ENCODE assay signal across 9 mouse cellular contexts in genomic region chr4:134555956-134556580, GRCm38 (mm10). TPM values are rescaled to one million over a fixed set of nuclear protein-coding genes. Genes with fewer than 3 reads are reported as not detected.
A peak's percentile ranks its signal among the peaks of the same experiment; 100 is the strongest.
DNase-seq lines count a peak whose midpoint lies in the region; ATAC-seq and TF ChIP-seq lines count a peak whose summit lies in the region.
"Had no signal": no experiment of that assay in that cellular context is flagged by ENCODE, and none has a peak within 500 bp of the region (broad histone marks: within the 10 kb centered on the region; RNA-seq: fewer than 3 reads in every experiment).

No protein-coding gene starts in this region.

- H3K79me2 ChIP-seq in MEL (ENCODE audit: control insufficient read depth, insufficient read depth, low read length, poor library complexity), result 0 out of 2 replicates have a peak, but pooled peaks cover 1% of the 10 kb centered on the region

- no peak overlapping the region for H3K9ac ChIP-seq in lung, postnatal 0 days (replicated peaks; ENCODE audit: low read depth)
- H3K9ac ChIP-seq in MEL (ENCODE audit: control insufficient read depth, low read depth, low read length, poor library complexity, severe bottlenecking), result no peak overlapping the region
- no peak overlapping the region for H3K9ac ChIP-seq in liver, embryonic 14.5 days (replicated peaks)
- H3K9ac ChIP-seq in intestine, embryonic 16.5 days (ENCODE audit: low read depth, low read length), result no peak overlapping the region
- H3K9ac ChIP-seq: limb, embryonic 13.5 days had no signal

- peak; percentile 13 for TF ChIP-seq RAD21 in MEL (IDR thresholded peaks at IDR 0.05; ENCODE audit: low read depth, low read length)

- no peak for TF ChIP-seq POLR2A in MEL (IDR thresholded peaks at IDR 0.05; ENCODE audit: control insufficient read depth in 1 of 2, insufficient read depth in 1 of 2, low read depth in 1 of 2, low read length in 2 of 2, poor library complexity in 1 of 2)

- TF ChIP-seq EP300 in lung, postnatal 0 days (IDR thresholded peaks at IDR 0.05), result no peak
- no peak for TF ChIP-seq EP300 in MEL (IDR thresholded peaks at IDR 0.05; ENCODE audit: low read depth in 1 of 2, low read length in 2 of 2)
- no peak for TF ChIP-seq EP300 in liver, embryonic 14.5 days (IDR thresholded peaks at IDR 0.05; ENCODE audit: low read depth)

- H3K9me3 ChIP-seq in lung, postnatal 0 days (ENCODE audit: low read length), result no peaks in the 10 kb centered on the region
- no peaks in the 10 kb centered on the region for H3K9me3 ChIP-seq in MEL (replicated peaks; ENCODE audit: insufficient read depth, low read length)
- no peaks in the 10 kb centered on the region for H3K9me3 ChIP-seq in liver, embryonic 14.5 days (ENCODE audit: control insufficient read depth, low read length)
- no peaks in the 10 kb centered on the region for H3K9me3 ChIP-seq in intestine, embryonic 16.5 days (ENCODE audit: control insufficient read depth, low read length)
- H3K9me3 ChIP-seq: limb, embryonic 13.5 days had no signal

- H3K4me3 ChIP-seq in lung, postnatal 0 days (ENCODE audit: low read depth, low read length), result no peak overlapping the region
- H3K4me3 ChIP-seq in MEL (ENCODE audit: control insufficient read depth in 1 of 2, insufficient read depth in 1 of 2, low read depth in 2 of 2, low read length in 2 of 2), result no peak overlapping the region
- no peak overlapping the region for H3K4me3 ChIP-seq in liver, embryonic 14.5 days (ENCODE audit: insufficient read depth in 1 of 2, low read depth in 2 of 2, low read length in 2 of 2)
- H3K4me3 ChIP-seq in intestine, embryonic 16.5 days (ENCODE audit: low read length), result no peak overlapping the region
- H3K4me3 ChIP-seq: limb, embryonic 13.5 days had no signal

- H3K27ac ChIP-seq in lung, postnatal 0 days (ENCODE audit: low read length), result no peak overlapping the region
- no peak overlapping the region for H3K27ac ChIP-seq in MEL (ENCODE audit: control insufficient read depth, low read depth, low read length)
- no peak overlapping the region for H3K27ac ChIP-seq in liver, embryonic 14.5 days
- no peak overlapping the region for H3K27ac ChIP-seq in intestine, embryonic 16.5 days (ENCODE audit: low read length)
- H3K27ac ChIP-seq: limb, embryonic 13.5 days had no signal

- no peaks in the 10 kb centered on the region for H3K27me3 ChIP-seq in lung, postnatal 0 days (replicated peaks; ENCODE audit: insufficient read depth, low read length)
- H3K27me3 ChIP-seq in MEL (ENCODE audit: control insufficient read depth in 1 of 2, insufficient read depth in 2 of 2, low read length in 2 of 2), result no peaks in the 10 kb centered on the region
- no peaks in the 10 kb centered on the region for H3K27me3 ChIP-seq in liver, embryonic 14.5 days (ENCODE audit: control insufficient read depth, insufficient read depth, low read length)
- no peaks in the 10 kb centered on the region for H3K27me3 ChIP-seq in intestine, embryonic 16.5 days (replicated peaks; ENCODE audit: control insufficient read depth, insufficient read depth, low read length)
- H3K27me3 ChIP-seq: limb, embryonic 13.5 days had no signal

- H3K4me2 ChIP-seq in lung, postnatal 0 days (replicated peaks; ENCODE audit: low read depth, low read length), result no peak overlapping the region
- no peak overlapping the region for H3K4me2 ChIP-seq in liver, embryonic 14.5 days (ENCODE audit: low read depth)
- H3K4me2 ChIP-seq in intestine, embryonic 16.5 days (ENCODE audit: low read depth, low read length), result no peak overlapping the region
- H3K4me2 ChIP-seq: limb, embryonic 13.5 days had no signal

- ATAC-seq in lung, postnatal 0 days, result no peak
- no peak for ATAC-seq in liver, embryonic 14.5 days (ENCODE audit: insufficient read depth)
- ATAC-seq in intestine, embryonic 16.5 days, result no peak

- no peaks in the 10 kb centered on the region for H3K36me3 ChIP-seq in lung, postnatal 0 days (ENCODE audit: insufficient read depth, low read length)
- H3K36me3 ChIP-seq in MEL (ENCODE audit: control insufficient read depth in 1 of 2, insufficient read depth in 2 of 2, low read length in 2 of 2), result peaks cover 0 to 7% of the 10 kb centered on the region in 2 experiments; a peak in 1 of 4 replicates
- H3K36me3 ChIP-seq in liver, embryonic 14.5 days (replicated peaks; ENCODE audit: control insufficient read depth, insufficient read depth, low read depth), result no peaks in the 10 kb centered on the region
- H3K36me3 ChIP-seq in intestine, embryonic 16.5 days (ENCODE audit: control insufficient read depth, insufficient read depth, low read length), result no peaks in the 10 kb centered on the region
- H3K36me3 ChIP-seq: limb, embryonic 13.5 days had no signal

- peak; percentile 59 for DNase-seq in gastrocnemius, postnatal 14 days
- no peak for DNase-seq in gastrocnemius, adult 18-20 months (ENCODE audit: low spot score)
- peak; percentile 54 for DNase-seq in lung, postnatal 0 days (ENCODE audit: low spot score)
- no peak for DNase-seq in lung, postnatal 14 days
- peak; percentile 64 for DNase-seq in MEL (ENCODE audit: low read depth, low spot score)
- no peak for DNase-seq in liver, embryonic 14.5 days (ENCODE audit: low read depth in 3 of 3, low spot score in 3 of 3)
- DNase-seq in frontal cortex, postnatal 14 days (ENCODE audit: low spot score in 2 of 2), result no peak

- intact Hi-C loops in gastrocnemius, postnatal 14 days (cut with DNase I; ENCODE audit: low total_unique reads), result no loop called here

- 66% methylated on average over 7 of the region's 8 CpGs for WGBS in lung, postnatal 0 days
- WGBS in liver, embryonic 14.5 days (ENCODE audit: insufficient replicate concordance), result 51% methylated on average over 8 of the region's 8 CpGs
- 66% methylated on average over 8 of the region's 8 CpGs for WGBS in intestine, embryonic 16.5 days

- peak; percentile 60 for TF ChIP-seq CTCF in lung, postnatal 0 days (IDR thresholded peaks at IDR 0.05)
- TF ChIP-seq CTCF in MEL (IDR thresholded peaks at IDR 0.05 in 2 of 3, conservative IDR thresholded peaks at IDR 0.05 in 1 of 3; ENCODE audit: control insufficient read depth in 1 of 3, insufficient read depth in 1 of 3, low read depth in 2 of 3, low read length in 3 of 3, poor library complexity in 1 of 3, severe bottlenecking in 1 of 3), result peak; percentile 35 to 82 (median 57); a peak in 5 of 6 replicates
- TF ChIP-seq CTCF in liver, embryonic 14.5 days (IDR thresholded peaks at IDR 0.05; ENCODE audit: low read depth), result peak; percentile 69

- H3K4me1 ChIP-seq in lung, postnatal 0 days (ENCODE audit: insufficient read depth, low read depth, low read length), result no peaks in the 10 kb centered on the region
- peaks cover 2 to 16% of the 10 kb centered on the region in 2 experiments for H3K4me1 ChIP-seq in MEL (ENCODE audit: control insufficient read depth in 1 of 2, insufficient read depth in 2 of 2, low read length in 2 of 2)
- peaks cover 3 to 5% of the 10 kb centered on the region in 2 experiments; a peak in 3 of 4 replicates for H3K4me1 ChIP-seq in liver, embryonic 14.5 days (replicated peaks; ENCODE audit: control insufficient read depth in 2 of 2, insufficient read depth in 2 of 2, low read length in 1 of 2)
- H3K4me1 ChIP-seq in intestine, embryonic 16.5 days (ENCODE audit: control insufficient read depth, insufficient read depth, low read length), result peaks cover 8% of the 10 kb centered on the region

RNA-seq across cellular contexts. Expression of gene Selenon, which starts 4.1 kb away (rescaled TPM):
- total RNA-seq in gastrocnemius, postnatal 14 days (2021), result 10 to 100 TPM; 16.4 to 18.5 TPM
- 1 to 10 TPM; 4.2 to 4.9 TPM for total RNA-seq in gastrocnemius, adult 18-20 months (2021)
- 13.6 and 17.7 TPM in 2 replicates for polyA plus RNA-seq in lung, postnatal 0 days (2015; fragmentation: Nextera tagmentation; extraction: Ambion mirVana)
- 2.2 and 2.9 TPM in 2 replicates for total RNA-seq in MEL (2012; rRNA removed)
- 10 to 100 TPM in 1 of 2 experiments, not detected in 1; 16.3 TPM for polyA plus RNA-seq in MEL (2012; ENCODE audit: insufficient read depth in 1 of 2, insufficient read length in 2 of 2, low read depth in 1 of 2, low replicate concordance in 2 of 2, missing spikeins in 1 of 2)
- polyA plus RNA-seq in liver, embryonic 14.5 days (2012; rRNA removed), result 3.6 and 4.6 TPM in 2 replicates
- 1.9 and 3.4 TPM in 2 replicates for polyA plus RNA-seq in liver, embryonic 14.5 days (2014; fragmentation: Nextera tagmentation; extraction: Ambion mirVana)
- 4.7 and 5.5 TPM in 2 replicates for polyA plus RNA-seq in intestine, embryonic 16.5 days (2015; fragmentation: Nextera tagmentation; extraction: Ambion mirVana)

RNA-seq across cellular contexts. Expression of gene Mtfr1l, which starts 20.9 kb away (rescaled TPM):
- 100 to 1,000 TPM; 113 to 118 TPM for total RNA-seq in gastrocnemius, postnatal 14 days (2021)
- total RNA-seq in gastrocnemius, adult 18-20 months (2021), result 100 to 1,000 TPM; 139 to 147 TPM
- 169 and 188 TPM in 2 replicates for polyA plus RNA-seq in lung, postnatal 0 days (2015; fragmentation: Nextera tagmentation; extraction: Ambion mirVana)
- 44.3 and 52.0 TPM in 2 replicates for total RNA-seq in MEL (2012; rRNA removed)
- 10 to 100 TPM in 1 of 2 experiments, not detected in 1; 88.3 TPM for polyA plus RNA-seq in MEL (2012; ENCODE audit: insufficient read depth in 1 of 2, insufficient read length in 2 of 2, low read depth in 1 of 2, low replicate concordance in 2 of 2, missing spikeins in 1 of 2)
- 27.0 and 28.4 TPM in 2 replicates for polyA plus RNA-seq in liver, embryonic 14.5 days (2012; rRNA removed)
- 41.6 and 48.5 TPM in 2 replicates for polyA plus RNA-seq in liver, embryonic 14.5 days (2014; fragmentation: Nextera tagmentation; extraction: Ambion mirVana)
- polyA plus RNA-seq in intestine, embryonic 16.5 days (2015; fragmentation: Nextera tagmentation; extraction: Ambion mirVana), result 97.1 and 97.5 TPM in 2 replicates

RNA-seq across cellular contexts. Expression of gene Aunip, which starts 45.3 kb away (rescaled TPM):
- under 1 TPM; 0.29 to 0.86 TPM for total RNA-seq in gastrocnemius, postnatal 14 days (2021)
- not detected for total RNA-seq in gastrocnemius, adult 18-20 months (2021)
- 0.84 and 1.6 TPM in 2 replicates for polyA plus RNA-seq in lung, postnatal 0 days (2015; fragmentation: Nextera tagmentation; extraction: Ambion mirVana)
- 12.8 and 14.9 TPM in 2 replicates for total RNA-seq in MEL (2012; rRNA removed)
- 10 to 100 TPM in 1 of 2 experiments, not detected in 1; 20.6 TPM for polyA plus RNA-seq in MEL (2012; ENCODE audit: insufficient read depth in 1 of 2, insufficient read length in 2 of 2, low read depth in 1 of 2, low replicate concordance in 2 of 2, missing spikeins in 1 of 2)
- 13.5 and 21.0 TPM in 2 replicates for polyA plus RNA-seq in liver, embryonic 14.5 days (2012; rRNA removed)
- polyA plus RNA-seq in liver, embryonic 14.5 days (2014; fragmentation: Nextera tagmentation; extraction: Ambion mirVana), result 7.6 and 10.2 TPM in 2 replicates
- polyA plus RNA-seq in intestine, embryonic 16.5 days (2015; fragmentation: Nextera tagmentation; extraction: Ambion mirVana), result 14.4 and 14.6 TPM in 2 replicates

RNA-seq across cellular contexts. Expression of gene Paqr7, which starts 59.6 kb away (rescaled TPM):
- total RNA-seq in gastrocnemius, postnatal 14 days (2021), result 1 to 10 TPM; 3.9 to 5.4 TPM
- 1 to 10 TPM; 2.9 to 4.4 TPM for total RNA-seq in gastrocnemius, adult 18-20 months (2021)
- 27.5 and 33.0 TPM in 2 replicates for polyA plus RNA-seq in lung, postnatal 0 days (2015; fragmentation: Nextera tagmentation; extraction: Ambion mirVana)
- 0.19 and 0.26 TPM in 2 replicates for total RNA-seq in MEL (2012; rRNA removed)
- 1 to 10 TPM in 1 of 2 experiments, not detected in 1; 2.4 TPM for polyA plus RNA-seq in MEL (2012; ENCODE audit: insufficient read depth in 1 of 2, insufficient read length in 2 of 2, low read depth in 1 of 2, low replicate concordance in 2 of 2, missing spikeins in 1 of 2)
- polyA plus RNA-seq in liver, embryonic 14.5 days (2012; rRNA removed), result 4.1 and 5.7 TPM in 2 replicates
- 1.9 and 2.3 TPM in 2 replicates for polyA plus RNA-seq in liver, embryonic 14.5 days (2014; fragmentation: Nextera tagmentation; extraction: Ambion mirVana)
- 23.6 and 32.1 TPM in 2 replicates for polyA plus RNA-seq in intestine, embryonic 16.5 days (2015; fragmentation: Nextera tagmentation; extraction: Ambion mirVana)

Comparison
In these comparisons a context has a peak if more than half of its experiments do, and no peak if none do; other contexts are left out.
1. DNase-seq: peak in gastrocnemius, postnatal 14 days (single experiment), lung, postnatal 0 days (single experiment) and MEL (single experiment); none in gastrocnemius, adult 18-20 months (single experiment), lung, postnatal 14 days (single experiment), liver, embryonic 14.5 days (0 of 3) and frontal cortex, postnatal 14 days (0 of 2).
2. Peak in every context shown above with its lines, with median percentiles within 50 percentile points of each other: CTCF ChIP-seq.